Mouse (Mus musculus) CD8-positive naive resting alpha-beta T cell, adult 2 months (primary cell): Measurements from ENCODE around the gene Ssbp1.
A peak's percentile ranks its signal among the peaks of the same experiment; 100 is the strongest.

Source experiments
- DNase-seq, 2 experiments: peaks; one replicate each; pipeline ENCODE4 v3.0.0; 2022; ENCODE audit warnings: low read depth in 2 of 2, low spot score in 2 of 2

Ssbp1 gene

DNA sequence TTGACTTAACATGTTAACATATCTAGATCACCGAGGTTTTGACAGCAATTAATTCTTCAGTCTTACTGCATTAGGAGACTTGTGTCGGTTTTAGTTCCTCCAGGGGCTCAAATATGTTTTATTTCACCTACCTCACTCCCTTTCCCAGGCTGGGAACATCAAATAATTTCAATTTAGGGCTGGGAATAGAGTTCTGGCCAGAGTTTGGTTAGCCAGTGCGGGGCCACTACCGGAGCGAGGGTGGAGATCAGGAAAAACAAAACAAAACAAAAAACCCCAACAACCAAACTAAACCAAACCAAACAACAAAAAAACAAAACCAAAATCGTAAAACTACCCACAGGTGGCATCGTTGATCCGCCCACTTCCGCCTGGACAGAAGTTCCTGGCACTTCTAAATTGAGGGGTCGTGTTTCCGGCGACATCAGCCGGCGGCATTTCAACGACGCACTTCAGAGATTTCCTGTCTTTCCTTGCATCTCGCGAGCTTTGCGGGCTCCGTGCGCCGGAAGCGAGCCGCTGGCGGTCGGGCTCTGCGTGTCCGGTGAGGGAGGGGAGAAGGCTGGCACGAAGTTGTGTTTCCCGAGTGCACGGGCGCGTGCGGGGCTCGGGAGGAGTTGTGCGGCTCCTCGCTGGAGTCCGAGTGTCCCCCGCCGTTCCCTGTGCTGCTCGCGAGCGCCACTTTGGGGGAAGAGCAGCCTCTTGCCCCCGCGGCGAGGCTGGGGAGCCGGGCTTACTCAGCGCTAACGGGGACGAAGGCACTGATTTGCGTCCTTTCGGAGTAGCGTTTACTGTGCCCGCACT lies at the start of gene Ssbp1:
Ssbp1 (plus strand) TSS at position 437 of the 804 bp plus-strand sequence.
- peak; percentile 90 to 93 for DNase-seq

DNA sequence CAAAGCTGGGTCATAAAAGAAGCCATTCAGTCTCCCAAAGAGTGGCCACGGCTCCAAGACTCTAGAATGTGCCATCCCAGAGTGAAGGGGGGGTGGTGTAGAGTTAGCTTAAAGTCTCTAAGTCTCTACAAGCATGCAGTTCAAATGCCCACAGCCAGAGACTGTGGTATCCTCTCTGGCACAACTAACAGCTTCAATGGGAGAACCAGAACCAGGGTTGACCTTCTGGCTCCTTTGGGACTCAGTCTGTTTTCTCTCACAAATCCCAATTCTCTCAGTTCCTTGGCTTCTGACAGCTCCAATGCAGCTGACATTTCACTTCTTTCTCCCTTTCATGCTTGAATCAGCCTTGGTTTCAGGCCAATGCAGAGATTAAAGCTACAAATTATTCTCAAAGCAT lies 48.1 kb upstream of the Ssbp1 start:
- no peak for DNase-seq

DNA sequence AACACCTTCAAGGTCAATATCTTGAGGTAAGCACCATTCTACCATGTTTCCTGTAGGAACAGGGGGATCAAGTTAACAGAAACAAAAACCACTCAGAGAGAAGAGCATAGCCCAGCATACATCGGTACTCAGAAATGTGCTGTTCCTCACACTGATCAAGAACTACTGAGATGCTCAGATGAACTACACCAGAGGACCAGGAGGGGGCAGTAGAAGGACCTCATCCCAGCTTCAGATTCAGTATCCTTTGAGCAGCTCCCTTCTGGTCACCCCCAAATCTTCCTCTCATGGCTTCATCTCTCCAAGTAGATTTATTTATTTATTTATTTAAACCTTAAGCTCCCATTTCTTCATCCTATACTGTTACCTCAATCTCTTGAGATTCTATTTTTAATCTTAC lies 47.4 kb upstream of the Ssbp1 start:
- peak; percentile 47 to 69 for DNase-seq

DNA sequence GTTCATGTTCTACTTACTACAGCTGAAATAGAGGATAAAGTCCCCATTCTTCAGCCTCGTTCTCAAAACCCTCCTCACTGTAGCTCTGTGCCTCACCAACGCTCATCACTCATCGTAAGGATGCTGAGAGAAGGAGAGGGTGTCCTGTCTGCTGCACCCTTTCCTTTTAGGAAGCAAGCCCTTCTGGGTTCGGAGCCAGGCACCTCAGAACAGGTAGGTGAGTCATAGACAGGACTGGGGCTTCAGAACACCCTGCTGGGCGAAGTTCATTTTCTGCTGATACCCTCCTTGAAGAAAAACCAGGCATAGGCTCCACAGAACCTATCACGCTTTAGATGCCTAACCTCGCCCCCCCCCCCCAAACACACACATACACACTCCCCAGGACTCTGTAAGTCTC lies 43.7 kb upstream of the Ssbp1 start:
- DNase-seq = no peak

DNA sequence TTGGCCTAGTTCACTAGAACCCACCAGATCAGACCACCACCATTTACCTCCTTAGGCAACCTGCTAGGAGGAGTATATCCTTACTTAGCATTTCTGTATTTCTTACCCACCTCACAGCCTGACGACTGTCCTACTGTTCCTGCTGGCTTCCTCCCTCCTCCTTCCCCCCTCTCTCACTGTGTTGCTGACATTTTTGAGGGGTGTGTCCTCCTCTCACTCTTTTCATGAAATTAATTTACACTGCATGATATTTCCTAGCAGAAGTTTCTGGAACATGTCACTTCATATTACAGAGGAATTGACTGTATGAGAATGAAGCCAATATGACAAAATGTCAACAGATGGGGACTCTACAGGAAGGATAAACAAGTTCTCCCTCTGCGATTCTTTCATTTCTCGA lies 42.5 kb upstream of the Ssbp1 start:
- no peak for DNase-seq

DNA sequence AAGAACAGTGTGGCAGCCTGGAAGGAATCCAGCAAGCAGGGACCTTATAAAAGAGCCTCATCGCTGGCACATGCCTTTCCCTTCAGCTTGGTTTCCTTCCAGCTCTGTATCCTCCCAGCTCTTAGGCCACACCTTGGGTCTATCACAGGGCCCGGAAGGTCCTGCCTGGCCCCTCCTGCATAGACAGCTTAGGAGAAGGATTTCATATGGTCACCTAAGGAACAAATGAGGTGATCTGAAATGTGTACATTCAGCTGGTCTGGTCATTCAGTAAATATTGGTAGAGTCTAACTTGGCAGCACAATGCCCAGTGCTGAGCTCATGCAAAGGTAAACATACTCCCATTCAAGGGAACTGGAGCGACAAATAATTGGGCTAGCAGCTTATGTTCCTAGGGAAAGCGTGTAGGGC lies 41.6 kb upstream of the Ssbp1 start:
- DNase-seq = no peak

DNA sequence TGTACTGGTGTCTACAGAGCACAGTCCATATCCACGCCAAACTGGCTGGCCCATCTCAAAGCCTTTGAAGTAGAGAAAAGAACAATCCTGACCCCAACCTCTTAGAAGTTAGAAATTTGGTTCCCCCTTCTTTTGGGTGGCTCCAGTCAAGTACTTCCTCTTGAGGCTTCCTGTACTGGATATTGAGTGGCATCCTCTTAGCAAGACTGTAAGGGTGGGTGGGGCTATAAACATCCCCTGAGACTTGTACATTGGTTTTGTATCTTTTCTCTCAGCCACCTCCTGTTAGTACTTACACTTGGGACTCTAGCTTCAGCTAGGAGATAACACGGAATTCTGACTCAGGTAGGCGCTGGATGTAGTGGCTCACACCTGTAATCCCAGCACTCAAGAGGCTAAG lies 40.9 kb upstream of the Ssbp1 start:
- DNase-seq = no peak

DNA sequence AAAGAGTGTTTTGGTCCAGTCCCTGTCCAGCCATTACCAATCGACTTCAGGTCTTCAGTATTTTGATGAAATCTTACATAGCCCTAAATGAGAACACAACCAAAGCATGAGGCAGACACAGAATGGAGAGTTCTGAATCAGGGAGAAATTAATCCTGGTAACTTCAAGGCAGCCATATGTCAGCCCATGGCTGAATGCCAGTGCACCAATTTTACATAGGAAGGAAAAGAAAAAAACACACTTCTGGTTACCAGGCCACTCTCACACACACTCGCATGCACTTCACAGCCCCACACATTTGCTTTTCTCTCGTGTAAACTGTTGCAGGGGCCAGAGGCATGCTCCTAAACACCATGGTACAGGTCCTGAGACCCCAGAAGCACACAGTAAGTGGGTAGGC lies 40.3 kb upstream of the Ssbp1 start:
- no peak for DNase-seq

DNA sequence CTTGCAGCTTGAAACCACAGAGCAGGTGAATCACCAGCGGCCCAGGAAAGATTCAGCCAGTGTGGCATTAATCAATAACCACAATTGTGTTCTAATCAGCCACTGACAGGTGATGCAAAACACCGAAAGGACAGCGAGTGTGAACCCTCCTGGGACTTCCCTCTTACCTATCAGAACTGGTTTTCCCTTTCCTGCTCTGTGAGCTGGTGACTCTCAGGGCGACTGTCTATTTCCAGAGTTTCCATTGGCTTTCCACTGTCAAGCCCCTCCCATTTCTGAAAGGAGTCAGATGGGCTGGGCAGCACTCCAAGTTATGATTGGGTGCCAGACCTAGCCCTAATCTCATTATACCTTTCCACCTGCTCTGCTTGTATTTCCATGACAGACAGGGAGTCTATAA lies 39.8 kb upstream of the Ssbp1 start:
- DNase-seq = no peak

DNA sequence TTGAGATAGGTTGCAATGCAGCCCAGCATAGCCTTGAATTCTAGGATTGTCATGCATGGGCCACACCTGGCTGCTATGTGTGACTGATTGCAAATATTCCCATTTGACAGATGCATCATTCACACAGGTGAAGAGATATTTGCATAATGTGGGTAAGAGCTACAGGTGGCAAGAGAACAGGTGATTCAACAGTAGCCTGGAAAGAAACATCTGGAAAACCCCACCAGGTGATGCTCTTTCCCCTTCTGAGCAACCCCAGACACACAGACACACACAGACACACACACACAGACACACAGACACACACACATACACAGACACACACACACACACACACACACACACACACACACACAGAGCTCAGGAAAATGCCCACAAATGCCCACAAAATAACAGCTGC lies 39.3 kb upstream of the Ssbp1 start:
- DNase-seq = no peak

DNA sequence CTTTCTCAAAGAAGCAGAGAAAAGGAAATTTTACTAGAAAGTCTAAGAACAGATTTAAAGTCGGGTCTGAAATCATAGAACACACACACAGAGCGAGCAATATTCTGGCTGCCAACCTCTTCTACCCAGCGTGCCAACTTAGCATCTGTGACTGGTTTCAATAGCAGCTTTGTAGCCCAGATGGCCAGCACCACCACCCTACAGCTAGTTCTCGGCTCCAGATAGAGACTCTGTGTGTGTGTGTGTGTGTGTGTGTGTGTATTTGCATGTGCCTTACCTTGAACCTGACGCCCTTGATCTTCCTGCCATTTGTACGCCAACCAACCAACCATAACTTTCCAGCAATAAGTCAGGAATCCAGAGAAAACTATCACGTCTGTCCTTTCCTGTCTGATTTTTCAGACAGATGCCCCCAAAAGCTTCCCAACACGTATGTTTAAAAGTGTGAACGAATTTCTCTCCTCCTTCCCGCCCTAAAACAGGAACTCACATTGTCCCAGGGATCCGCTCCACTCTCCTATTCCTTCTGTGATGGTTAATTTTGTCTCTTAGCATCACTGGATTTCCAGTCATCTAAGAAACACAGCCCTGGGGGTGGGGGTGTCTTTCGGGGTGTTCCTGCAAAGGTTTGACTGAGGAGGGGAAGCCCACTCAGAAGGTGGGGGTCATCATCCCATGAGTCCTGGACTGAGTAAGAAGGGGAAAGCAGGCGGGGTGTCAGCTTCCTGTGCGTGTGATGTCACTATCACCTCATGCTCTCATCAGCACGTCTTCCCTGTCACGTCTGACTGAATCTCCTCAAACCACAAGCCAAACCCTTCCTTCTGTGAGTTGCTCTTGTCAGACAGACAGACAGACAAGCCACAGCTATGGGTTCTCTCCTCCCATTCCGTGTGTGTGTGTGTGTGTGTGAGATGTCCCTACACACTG lies 38.5 kb upstream of the Ssbp1 start:
- no peak for DNase-seq

DNA sequence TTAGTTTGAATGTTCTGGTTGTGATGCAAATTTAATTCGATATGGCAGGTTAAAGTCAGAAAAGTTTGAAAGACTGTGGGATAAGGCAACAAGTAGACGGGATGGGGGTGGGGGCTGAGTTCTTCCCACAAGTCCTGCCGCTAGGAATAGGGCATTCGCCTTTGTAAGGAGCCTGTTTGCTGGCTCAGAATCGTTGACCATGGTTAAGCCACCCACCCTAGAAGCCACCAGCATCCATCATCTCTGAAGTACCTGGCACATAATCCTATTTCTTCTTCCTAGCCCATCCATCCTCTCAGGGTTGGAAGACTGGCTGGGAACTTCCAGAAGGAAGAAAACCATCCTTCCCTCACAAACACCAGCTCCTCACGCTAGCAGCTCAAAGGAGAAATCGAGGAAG lies 36.5 kb upstream of the Ssbp1 start:
- no peak for DNase-seq

DNA sequence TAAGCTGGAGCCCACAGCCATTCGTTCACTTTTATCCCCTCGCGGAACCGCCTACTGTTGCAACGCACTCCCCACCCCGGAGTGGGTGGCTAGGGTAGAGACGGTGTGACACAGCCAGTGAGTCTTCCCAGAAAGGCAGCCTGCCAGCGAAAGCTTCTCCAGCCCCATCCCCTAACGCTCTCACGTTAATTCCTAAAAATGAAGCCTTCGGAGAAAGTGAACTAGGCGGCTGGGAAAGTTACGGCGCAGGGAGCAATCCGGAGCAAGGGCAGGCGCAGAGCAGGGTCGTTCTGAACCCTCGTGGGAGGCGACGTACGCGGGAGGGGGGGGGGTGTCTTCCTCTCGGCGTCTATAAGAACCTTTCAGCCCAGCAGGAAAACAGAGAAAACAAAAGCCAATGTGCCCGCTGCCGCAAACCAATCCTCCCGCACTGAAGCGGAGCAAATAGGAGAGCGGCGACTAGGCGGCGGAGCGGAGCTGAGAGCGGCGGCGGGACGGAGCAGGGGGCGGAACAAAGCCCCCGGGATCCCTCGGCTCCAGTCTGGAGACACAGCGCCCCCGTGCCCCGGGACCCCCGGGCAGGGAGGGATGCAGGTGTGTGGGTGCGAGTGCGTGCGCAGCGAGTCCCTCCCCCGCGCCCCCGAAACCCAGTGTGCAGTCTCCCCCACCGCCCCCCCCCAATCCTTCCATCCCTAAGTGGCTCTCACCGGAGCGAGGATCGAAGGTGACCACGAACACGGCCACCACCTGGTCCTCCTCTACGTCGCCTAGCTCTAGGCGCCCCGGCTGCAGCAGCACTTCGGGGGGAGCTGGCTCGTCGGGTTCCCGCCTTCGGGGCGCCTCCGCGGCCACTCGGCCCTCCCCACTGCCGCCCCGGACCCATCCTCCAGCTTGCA lies 35.8 kb upstream of the Ssbp1 start:
- DNase-seq = peak; percentile 21 to 32

DNA sequence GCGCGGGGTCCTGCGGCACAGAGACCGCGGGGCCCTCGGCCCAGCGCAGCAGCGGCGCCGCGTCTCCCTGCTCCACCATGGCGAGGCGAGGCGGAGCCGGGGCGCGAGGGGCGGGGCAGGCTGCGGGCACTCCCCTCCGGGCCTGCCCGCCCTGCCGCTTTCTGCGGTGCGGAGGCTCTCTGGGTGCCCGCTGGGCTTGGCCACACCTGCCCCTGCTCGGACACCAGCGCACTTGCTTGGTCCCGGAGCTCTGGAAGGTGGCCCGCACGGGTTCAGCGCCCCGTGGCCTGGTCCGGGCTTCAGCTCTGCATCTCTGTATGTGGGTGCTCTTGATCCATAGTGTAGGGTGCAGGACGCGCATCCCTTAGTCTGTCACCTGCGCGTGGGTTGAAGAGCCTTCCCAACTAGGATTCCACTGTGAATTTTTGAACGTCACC lies 35.1 kb upstream of the Ssbp1 start, which contains the start of gene E330009J07Rik:
E330009J07Rik (minus strand) TSS at position 89 of the 437 bp plus-strand sequence.
- peak; percentile 65 to 78 for DNase-seq

DNA sequence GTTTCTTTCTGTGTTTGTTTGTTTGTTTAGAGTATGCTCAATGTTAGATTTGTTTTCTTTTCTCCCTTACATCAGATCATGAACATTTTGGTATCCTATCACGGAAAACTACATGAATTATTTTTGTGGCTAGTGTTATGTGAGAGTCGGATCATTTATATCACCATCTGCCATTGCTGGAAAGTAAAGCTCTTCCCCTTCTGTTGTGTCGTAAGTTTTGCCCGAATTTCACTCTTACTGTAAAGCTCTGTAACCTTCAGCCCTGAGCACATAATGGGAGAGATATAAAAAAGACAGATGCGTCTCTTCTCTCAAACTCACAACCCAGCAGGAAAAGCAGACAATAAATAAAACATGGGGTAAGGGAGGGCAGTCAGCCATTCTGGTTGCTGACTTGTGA lies 32.2 kb upstream of the Ssbp1 start, which contains the start of gene Wee2:
Wee2 (plus strand) TSS at position 153 of the 400 bp plus-strand sequence.
- no peak for DNase-seq

DNA sequence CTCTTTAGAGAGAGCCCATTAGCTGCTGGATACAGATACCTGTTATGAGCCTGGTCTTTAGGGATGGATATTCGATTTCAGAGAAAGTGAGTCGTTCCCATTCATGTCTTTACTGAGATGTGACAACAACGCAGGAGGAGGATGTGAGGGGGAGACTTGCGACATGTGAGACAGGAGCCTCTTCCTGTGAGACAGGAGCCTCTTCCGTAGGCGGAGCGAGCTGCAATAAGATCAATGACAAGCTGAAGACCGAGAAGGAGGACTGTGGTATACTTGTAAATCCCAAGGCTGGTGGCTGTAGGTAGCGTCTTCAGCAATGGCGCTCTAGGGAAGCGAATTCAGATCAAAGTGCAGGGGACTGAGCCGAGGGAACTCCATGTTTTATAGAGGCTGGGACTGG lies 31.4 kb upstream of the Ssbp1 start:
- peak; percentile 20 to 30 for DNase-seq

DNA sequence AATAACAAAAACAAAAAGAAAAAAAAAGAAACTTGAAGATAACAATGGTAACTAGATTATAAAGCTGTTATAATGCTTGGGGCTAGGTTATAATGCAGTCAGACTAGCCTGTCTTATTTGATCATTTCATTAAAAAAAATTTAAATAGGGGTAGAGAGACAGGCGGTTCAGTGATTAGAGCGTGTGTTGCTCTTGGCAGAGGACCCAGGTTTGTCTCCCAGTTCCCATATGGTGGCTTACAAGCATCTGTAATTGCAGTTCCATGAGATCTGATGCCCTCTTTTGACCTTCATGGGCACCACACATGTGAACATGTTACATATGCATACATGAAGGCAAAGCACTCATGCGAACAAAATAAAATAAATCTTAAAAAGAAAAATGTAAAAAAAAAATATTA lies 29.9 kb upstream of the Ssbp1 start:
- DNase-seq = no peak

DNA sequence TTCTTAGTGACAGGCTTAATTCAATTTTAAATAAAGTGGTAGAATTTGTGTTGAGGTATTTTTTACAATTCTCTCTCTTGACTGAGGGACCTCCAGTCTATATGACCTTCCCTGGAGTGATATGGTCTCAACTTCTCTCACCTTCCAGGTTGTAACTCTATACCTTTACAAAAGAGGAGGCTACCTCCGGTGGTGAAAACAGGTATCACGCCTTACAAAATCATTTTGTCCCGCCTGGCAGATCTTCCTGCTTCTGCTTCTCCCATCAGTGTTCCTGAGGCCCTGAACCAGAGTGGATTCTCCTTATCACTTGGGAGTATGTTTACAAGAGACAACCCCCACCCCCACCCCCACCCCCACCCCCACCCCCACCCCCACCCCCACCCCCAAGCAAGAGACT lies 29.4 kb upstream of the Ssbp1 start:
- DNase-seq = peak in 1 of 2 experiments; percentile 25

DNA sequence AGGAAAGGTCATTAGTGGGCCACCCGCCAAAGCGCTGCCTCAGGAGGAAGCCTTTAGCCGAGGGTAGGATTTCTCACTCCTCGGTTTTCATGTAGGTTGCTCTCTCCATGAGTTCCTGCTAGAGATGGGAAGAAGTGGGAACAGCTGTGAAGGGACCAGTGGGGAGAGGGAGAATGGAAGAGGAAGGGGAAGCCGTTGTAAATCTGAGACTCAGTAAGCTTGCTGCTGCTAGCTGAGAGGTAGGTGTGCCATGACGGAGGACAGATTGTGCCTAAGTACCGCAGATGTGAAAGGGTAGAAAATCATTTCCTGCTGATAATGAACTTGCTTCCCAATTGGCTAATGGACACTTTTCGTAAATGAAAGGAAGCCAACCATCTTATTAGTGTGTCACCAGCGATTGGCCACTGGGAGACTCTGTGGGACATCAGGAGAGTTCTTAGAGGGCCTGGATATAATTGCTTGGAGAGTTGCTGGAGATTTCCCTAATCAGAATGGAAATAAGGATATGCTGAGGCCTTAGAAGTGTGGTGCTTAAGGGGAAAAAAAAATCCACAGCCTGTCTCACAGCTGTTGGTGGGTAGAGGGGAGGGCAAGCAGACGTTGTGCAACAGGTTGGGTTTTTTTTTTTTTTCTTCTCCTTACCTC lies 27.7 kb upstream of the Ssbp1 start:
- no peak for DNase-seq

DNA sequence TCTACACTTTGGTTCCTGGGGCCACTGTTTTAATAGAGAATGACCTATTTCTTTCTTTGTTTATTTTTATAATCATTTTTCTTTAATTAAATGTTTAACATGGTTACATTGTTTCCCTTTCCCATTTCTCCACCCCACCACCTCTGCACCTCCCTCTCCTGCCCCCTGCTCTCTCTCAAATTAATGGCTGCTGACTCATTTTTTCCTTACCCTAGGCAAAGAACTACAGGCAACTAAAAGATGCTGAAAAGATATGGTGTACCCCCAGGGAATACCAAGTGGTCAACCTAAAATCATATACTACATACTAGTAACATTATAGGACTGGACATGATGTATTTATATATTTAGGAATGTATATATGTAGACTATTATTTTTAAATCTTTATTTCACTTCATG lies 22.5 kb upstream of the Ssbp1 start:
- no peak for DNase-seq
